In genomic region chr1:118553451-118553850, GRCm38 (mm10) we compare ENCODE assay signal across 22 mouse cellular contexts.
DNase-seq lines count a peak whose midpoint lies in the region; TF ChIP-seq lines count a peak whose summit lies in the region.
"Had no signal": no experiment of that assay in that cellular context is flagged by ENCODE, and none has a peak within 500 bp of the region (broad histone marks: within the 10 kb centered on the region; RNA-seq: fewer than 3 reads in every experiment).

No protein-coding gene starts in this region.

- TF ChIP-seq POLR2A in lung, adult 2 months (IDR thresholded peaks at IDR 0.05; ENCODE audit: borderline replicate concordance, extremely low read depth, low read depth, low read length), result no peak

- DNase-seq in fibroblast of lung, adult 2 months (ENCODE audit: low read depth), result peak; percentile 27
- peak; percentile 12 for DNase-seq in lung, adult 2 months
- peak; percentile 22 for DNase-seq in lung, postnatal 14 days
- DNase-seq in ovary, postnatal 10 days (ENCODE audit: low spot score), result no peak
- no peak for DNase-seq in gastrocnemius, postnatal 36 days
- no peak for DNase-seq in thymus, postnatal 4 days
- DNase-seq: adrenal gland, adult 2 months; adrenal gland, postnatal 14 days; cerebellum, adult 11 months; cerebellum, adult 2 months; cerebellum, adult 9-11 months; cerebellum, postnatal 25 days; gastrocnemius, postnatal 25 days; heart, adult 2 months; heart, postnatal 14 days; heart, postnatal 4 days had no signal

- intact Hi-C loops in gastrocnemius, postnatal 36 days (cut with DNase I), result no loop called here

- TF ChIP-seq CTCF in lung, adult 2 months (IDR thresholded peaks at IDR 0.05; ENCODE audit: insufficient read depth, low read length), result no peak

- H3K4me3 ChIP-seq in lung, adult 2 months (replicated peaks; ENCODE audit: extremely low read depth, low read depth, low read length), result no peak overlapping the region
- H3K4me3 ChIP-seq: embryonic facial prominence, embryonic 12.5 days; embryonic facial prominence, embryonic 15.5 days; forebrain, embryonic 12.5 days; forebrain, embryonic 15.5 days; heart, adult 2 months; heart, embryonic 10.5 days; heart, embryonic 13.5 days had no signal

- 61% methylated on average over 3 of the region's 3 CpGs for WGBS in lung, adult 2 months

- no peaks in the 10 kb centered on the region for H3K4me1 ChIP-seq in lung, adult 2 months (ENCODE audit: control insufficient read depth, insufficient read depth, low read length)
- H3K4me1 ChIP-seq: embryonic facial prominence, embryonic 12.5 days; embryonic facial prominence, embryonic 15.5 days; forebrain, embryonic 12.5 days; forebrain, embryonic 15.5 days; heart, embryonic 10.5 days had no signal

Comparison
In these comparisons a context has a peak if more than half of its experiments do, and no peak if none do; other contexts are left out.
1. DNase-seq: peak in fibroblast of lung, adult 2 months (single experiment), lung, adult 2 months (single experiment) and lung, postnatal 14 days (single experiment); none in ovary, postnatal 10 days (single experiment), gastrocnemius, postnatal 36 days (0 of 2) and thymus, postnatal 4 days (single experiment).